Mouse (Mus musculus) heart, embryonic 15.5 days (tissue): Measurements from ENCODE around the gene Ccdc73. TPM values are rescaled to one million over a fixed set of nuclear protein-coding genes. Genes with fewer than 3 reads are reported as not detected.
A peak's percentile ranks its signal among the peaks of the same experiment; 100 is the strongest.
"Not testable (repeated sequence)": the region's sequence is repeated elsewhere in the genome, so short reads cannot be mapped to it uniquely, and the experiment has no call there.

ENCODE experiments used
- ATAC-seq: fragments of 200-750 bp; cut with Nextera tagmentation; replicated peaks from 2 replicates; pipeline ENCODE4 v1.8.0; 2017; ENCODE audit warnings: low read depth, moderate TSS enrichment; ENCODE audit not compliant: insufficient number of reproducible peaks, insufficient read depth, low FRiP score
- H3K27ac ChIP-seq: fragments of 300-500 bp; sonication (generic); 2 replicates; pipeline ENCODE4 v1.5.1; 2015; ENCODE audit warnings: mild to moderate bottlenecking, inconsistent platforms
- H3K27me3 ChIP-seq: fragments of 300-500 bp; sonication (generic); 2 replicates; pipeline ENCODE4 v1.6.1; 2015; ENCODE audit warnings: inconsistent platforms
- H3K36me3 ChIP-seq: fragments of 300-500 bp; sonication (generic); 2 replicates; pipeline ENCODE4 v1.6.1; 2015; ENCODE audit warnings: mild to moderate bottlenecking, inconsistent platforms
- H3K4me1 ChIP-seq: fragments of 300-500 bp; sonication (generic); replicated peaks from 2 replicates; pipeline ENCODE4 v1.6.1; 2015; ENCODE audit warnings: inconsistent platforms
- H3K4me2 ChIP-seq: fragments of 300-500 bp; sonication (generic); 2 replicates; pipeline ENCODE4 v1.6.1; 2015; ENCODE audit warnings: inconsistent platforms, mild to moderate bottlenecking, moderate library complexity
- H3K4me3 ChIP-seq: fragments of 300-500 bp; sonication (generic); 2 replicates; pipeline ENCODE4 v1.5.1; 2015; ENCODE audit warnings: mild to moderate bottlenecking, inconsistent platforms
- H3K9ac ChIP-seq: fragments of 300-500 bp; sonication (generic); 2 replicates; pipeline ENCODE4 v1.6.1; 2015; ENCODE audit warnings: mild to moderate bottlenecking, inconsistent platforms
- H3K9me3 ChIP-seq: fragments of 300-500 bp; sonication (generic); replicated peaks from 2 replicates; pipeline ENCODE4 v1.6.1; 2016; ENCODE audit warnings: inconsistent platforms
- WGBS: fragments of 180-500 bp; shearing (Covaris S2); methylation state at CpG from one replicate; pipeline ENCODE4 v1.1.7; 2015; ENCODE audit warnings: mixed read lengths; 5-methylcytosine and 5-hydroxymethylcytosine counted together
- polyA plus RNA-seq: library from polyadenylated mRNA; unstranded; fragments of >200 nt; fragmentation: Nextera tagmentation; extraction: Ambion mirVana; gene quantifications from 2 replicates; pipeline ENCODE4 v1.2.1, GENCODE M21; 2015

The Ccdc73 gene
- polyA plus RNA-seq: 5.1 and 9.0 TPM in 2 replicates

GRCm38 (mm10) chr2:104867282-104867855, at the start of gene Ccdc73:
TSS of gene Ccdc73 (plus strand) at chr2:104867805.
- no peak for ATAC-seq
- H3K4me2 ChIP-seq: no peak within 1 kb of the TSS
- no peak within 1 kb of the TSS for H3K27ac ChIP-seq
- H3K4me3 ChIP-seq: no peak within 1 kb of the TSS
- no peaks in the 10 kb centered on the region for H3K9me3 ChIP-seq
- no peaks in the 10 kb centered on the region for H3K4me1 ChIP-seq
- no peaks in the 10 kb centered on the region for H3K36me3 ChIP-seq
- H3K9ac ChIP-seq: no peak within 1 kb of the TSS
- 69% methylated on average over 13 of the region's 13 CpGs for WGBS
- H3K27me3 ChIP-seq: no peaks in the 10 kb centered on the region

- not testable (repeated sequence) for H3K36me3 ChIP-seq, H3K9me3 ChIP-seq, H3K9ac ChIP-seq, H3K4me3 ChIP-seq, ATAC-seq, H3K27me3 ChIP-seq, H3K27ac ChIP-seq, H3K4me2 ChIP-seq
- peaks cover 15% of the 10 kb centered on the region for H3K4me1 ChIP-seq
- WGBS: 81% methylated on average over 3 of the region's 3 CpGs
These were observed 48.8 kb upstream of the Ccdc73 start for GRCm38 (mm10) chr2:104818763-104819162.

GRCm38 (mm10) chr2:104826191-104826590, 41.4 kb upstream of the Ccdc73 start:
- Histone ChIP-seq H3K27ac (no peak overlapping the region), H3K36me3 (no peaks in the 10 kb centered on the region), H3K9me3 (no peaks in the 10 kb centered on the region), H3K9ac (no peak overlapping the region), H3K27me3 (no peaks in the 10 kb centered on the region), H3K4me1 (no peaks in the 10 kb centered on the region), H3K4me3 (no peak overlapping the region), H3K4me2 (no peak overlapping the region)
- ATAC-seq: no peak
- WGBS: 83% methylated on average over 4 of the region's 4 CpGs

GRCm38 (mm10) chr2:104832486-104832885, 35.1 kb upstream of the Ccdc73 start:
- Histone ChIP-seq H3K9ac (no peak overlapping the region), H3K4me2 (no peak overlapping the region), H3K9me3 (no peaks in the 10 kb centered on the region), H3K27me3 (no peaks in the 10 kb centered on the region), H3K27ac (no peak overlapping the region), H3K36me3 (no peaks in the 10 kb centered on the region), H3K4me3 (no peak overlapping the region), H3K4me1 (no peaks in the 10 kb centered on the region)
- ATAC-seq: no peak
- WGBS: 68% methylated on average over 2 of the region's 2 CpGs

DNA sequence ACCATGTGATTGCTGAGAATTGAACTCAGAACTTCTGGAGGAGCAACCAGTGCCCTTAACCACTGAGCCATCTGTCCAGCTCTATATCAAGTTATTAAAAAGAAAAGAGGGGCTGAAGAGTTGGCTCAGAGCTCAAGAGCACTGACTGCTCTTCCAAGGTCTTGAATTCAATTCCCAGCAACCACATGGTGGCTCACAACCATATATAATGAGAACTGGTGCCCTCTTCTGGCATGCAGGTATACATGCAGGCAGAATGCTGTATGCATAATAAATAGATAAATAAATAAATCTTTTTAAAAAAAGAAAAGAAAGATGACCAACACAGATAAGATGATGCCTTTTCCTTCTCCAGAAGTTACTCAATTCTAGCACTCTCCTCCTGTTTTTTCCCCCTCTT, 26.6 kb upstream of the Ccdc73 start:
- no peaks in the 10 kb centered on the region for H3K27me3 ChIP-seq
- ATAC-seq: no peak
- H3K4me1 ChIP-seq: no peaks in the 10 kb centered on the region
- H3K4me2 ChIP-seq: no peak overlapping the region
- H3K27ac ChIP-seq: no peak overlapping the region
- no peak overlapping the region for H3K9ac ChIP-seq
- no peaks in the 10 kb centered on the region for H3K9me3 ChIP-seq
- H3K4me3 ChIP-seq: no peak overlapping the region
- H3K36me3 ChIP-seq: no peaks in the 10 kb centered on the region

DNA sequence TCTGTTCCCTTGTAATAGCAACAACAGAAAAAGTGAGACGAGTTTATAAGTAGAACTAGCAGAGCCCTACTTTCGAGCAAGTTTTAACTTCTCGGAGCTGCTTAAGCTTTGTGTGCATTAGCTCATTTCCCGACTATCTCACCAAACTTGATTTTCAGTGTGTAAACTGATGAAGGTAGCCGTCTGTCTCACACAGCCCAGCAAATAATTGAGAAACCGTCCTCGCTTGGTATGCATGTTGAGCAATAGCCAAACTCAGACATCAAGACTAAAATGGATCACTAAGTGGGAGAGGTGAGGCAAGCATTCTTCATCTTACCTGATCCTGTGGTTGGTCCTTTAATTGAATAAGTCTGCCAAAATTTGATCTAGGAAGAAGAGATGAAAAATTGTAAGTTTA, 25.9 kb upstream of the Ccdc73 start:
- H3K27ac ChIP-seq: no peak overlapping the region
- ATAC-seq: no peak
- H3K9ac ChIP-seq: no peak overlapping the region
- no peaks in the 10 kb centered on the region for H3K9me3 ChIP-seq
- H3K4me3 ChIP-seq: no peak overlapping the region
- H3K4me2 ChIP-seq: no peak overlapping the region
- H3K4me1 ChIP-seq: no peaks in the 10 kb centered on the region
- no peaks in the 10 kb centered on the region for H3K36me3 ChIP-seq
- WGBS: 77% methylated on average over 7 of the region's 7 CpGs
- no peaks in the 10 kb centered on the region for H3K27me3 ChIP-seq

DNA sequence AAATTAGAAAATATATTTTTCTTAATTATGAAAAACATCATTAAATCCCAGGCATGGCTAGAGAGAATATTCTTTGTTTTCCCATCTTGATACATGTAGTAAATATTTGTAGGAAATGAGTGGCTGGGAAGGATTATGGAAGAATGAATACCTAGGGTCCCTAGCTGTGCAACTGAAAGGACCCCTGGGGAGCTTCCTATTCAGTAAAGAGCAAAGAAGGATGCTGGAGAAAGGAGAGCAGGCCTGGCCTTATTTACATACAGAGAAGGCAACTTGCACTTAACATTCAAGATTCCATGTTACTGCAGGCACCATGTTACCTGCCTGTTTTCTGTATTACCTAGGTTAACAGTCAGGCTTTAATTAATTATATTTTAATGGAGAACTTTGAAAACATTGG, 25.0 kb upstream of the Ccdc73 start:
- Histone ChIP-seq H3K27me3 (no peaks in the 10 kb centered on the region), H3K9me3 (no peaks in the 10 kb centered on the region), H3K4me1 (no peaks in the 10 kb centered on the region), H3K9ac (no peak overlapping the region), H3K4me2 (no peak overlapping the region), H3K27ac (no peak overlapping the region), H3K36me3 (no peaks in the 10 kb centered on the region), H3K4me3 (no peak overlapping the region)
- no peak for ATAC-seq

DNA sequence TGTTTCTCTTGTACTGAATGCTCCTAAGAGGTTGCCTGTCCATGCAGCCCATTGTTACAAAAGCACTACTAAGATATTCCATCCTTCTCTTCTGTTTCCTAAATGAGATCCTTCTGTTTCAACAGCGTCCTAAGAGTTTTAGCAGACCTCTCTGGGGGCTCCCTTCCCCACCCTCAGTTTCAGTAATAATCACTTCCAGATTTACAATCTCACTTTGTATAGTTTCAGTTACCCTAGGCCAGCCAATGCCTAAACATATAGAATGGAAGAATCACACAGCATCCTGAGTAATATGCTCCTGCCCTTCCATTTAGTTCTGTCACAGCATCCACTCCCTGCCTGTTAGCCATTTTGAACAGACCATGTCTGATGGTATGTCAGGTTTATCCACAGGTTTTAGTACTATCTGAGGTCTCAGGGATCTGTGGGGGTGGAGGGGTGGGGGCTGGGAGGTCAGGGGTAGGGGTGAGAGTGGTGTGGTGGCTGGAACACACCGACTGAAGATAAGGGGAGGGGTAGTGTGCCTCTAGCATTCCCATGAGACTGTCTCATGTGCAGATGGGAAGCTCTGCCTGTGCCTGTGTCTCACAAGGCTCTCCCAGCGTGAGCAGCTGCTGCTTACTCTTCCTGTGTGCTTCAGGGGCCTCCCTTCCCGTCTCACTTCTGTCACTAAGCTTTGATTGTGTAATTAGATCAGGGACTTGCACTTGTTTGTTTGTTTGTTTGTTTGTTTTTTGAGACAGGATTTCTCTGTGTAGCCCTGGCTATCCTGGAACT, 20.8 kb upstream of the Ccdc73 start:
- Histone ChIP-seq H3K27ac (no peak overlapping the region), H3K4me3 (no peak overlapping the region), H3K4me2 (no peak overlapping the region), H3K9me3 (no peaks in the 10 kb centered on the region), H3K36me3 (no peaks in the 10 kb centered on the region), H3K27me3 (0 out of 2 replicates have a peak, but pooled peaks cover 3% of the 10 kb centered on the region), H3K9ac (no peak overlapping the region), H3K4me1 (peaks cover 11% of the 10 kb centered on the region; the same call in 1 of the 2 replicates)
- no peak for ATAC-seq
- WGBS: 37% methylated on average over 4 of the region's 4 CpGs

GRCm38 (mm10) chr2:104847645-104848044, 20.0 kb upstream of the Ccdc73 start:
- no peak for ATAC-seq
- Histone ChIP-seq H3K9me3 (no peaks in the 10 kb centered on the region), H3K36me3 (no peaks in the 10 kb centered on the region), H3K9ac (no peak overlapping the region), H3K27ac (no peak overlapping the region), H3K4me1 (peaks cover 11% of the 10 kb centered on the region; the same call in 1 of the 2 replicates), H3K4me2 (no peak overlapping the region), H3K4me3 (no peak overlapping the region), H3K27me3 (peaks cover 9% of the 10 kb centered on the region)
- 47% methylated on average over 2 of the region's 2 CpGs for WGBS

- Histone ChIP-seq H3K4me1 (peaks cover 11% of the 10 kb centered on the region; the same call in 1 of the 2 replicates), H3K27me3 (peaks cover 9% of the 10 kb centered on the region), H3K36me3 (no peaks in the 10 kb centered on the region), H3K4me2 (peak overlapping the region; percentile 99), H3K27ac (no peak overlapping the region), H3K4me3 (peak overlapping the region; percentile 68), H3K9me3 (no peaks in the 10 kb centered on the region), H3K9ac (peak overlapping the region; percentile 60; the same call in 1 of the 2 replicates)
- WGBS: 27% methylated on average over 16 of the region's 16 CpGs
- no peak for ATAC-seq
These were observed 19.1 kb upstream of the Ccdc73 start for GRCm38 (mm10) chr2:104848235-104849161.
